Mouse (Mus musculus): Measurements from ENCODE around the gene Higd1b.

Higd1b gene

GRCm38 (mm10) chr11:102835549-102835948 lies at the start of gene Higd1b:
Gene Higd1b, plus strand, starts transcription at chr11:102835849.
- no peak for DNase-seq

GRCm38 (mm10) chr11:102787688-102788177 lies 47.9 kb upstream of the Higd1b start:
- no peak for DNase-seq

GRCm38 (mm10) chr11:102791682-102792445 lies 43.8 kb upstream of the Higd1b start:
- no peak for DNase-seq

- DNase-seq, result no peak
Measured at GRCm38 (mm10) chr11:102794157-102794556, 41.5 kb upstream of the Higd1b start.

GRCm38 (mm10) chr11:102803453-102803852 lies 32.2 kb upstream of the Higd1b start:
- DNase-seq, result no peak

GRCm38 (mm10) chr11:102808246-102808645 lies 27.4 kb upstream of the Higd1b start:
- no peak for DNase-seq

- DNase-seq, result no peak
Measured at GRCm38 (mm10) chr11:102810721-102811485, 24.7 kb upstream of the Higd1b start.

GRCm38 (mm10) chr11:102814881-102815280 lies 20.8 kb upstream of the Higd1b start:
- no peak for DNase-seq

GRCm38 (mm10) chr11:102818121-102819020 lies 17.3 kb upstream of the Higd1b start:
- DNase-seq, result peak in 1 of 2 experiments; percentile 6

GRCm38 (mm10) chr11:102819021-102819782 lies 16.4 kb upstream of the Higd1b start, which contains the start of gene Gjc1:
Gene Gjc1, minus strand, starts transcription at chr11:102819700.
- DNase-seq, result peak in 1 of 2 experiments; percentile 15

- no peak for DNase-seq
Measured at GRCm38 (mm10) chr11:102819783-102820385, 15.8 kb upstream of the Higd1b start.

GRCm38 (mm10) chr11:102820432-102820831 lies 15.2 kb upstream of the Higd1b start:
- DNase-seq, result no peak

- DNase-seq, result no peak
Measured at GRCm38 (mm10) chr11:102821231-102821630, 14.4 kb upstream of the Higd1b start.

- no peak for DNase-seq
Measured at GRCm38 (mm10) chr11:102826476-102826875, 9.2 kb upstream of the Higd1b start.

- DNase-seq, result no peak
Measured at GRCm38 (mm10) chr11:102827097-102827496, 8.6 kb upstream of the Higd1b start.

- DNase-seq, result no peak
Measured at GRCm38 (mm10) chr11:102830276-102830675, 5.4 kb upstream of the Higd1b start.

- DNase-seq, result no peak
Measured at GRCm38 (mm10) chr11:102832700-102833297, 2.9 kb upstream of the Higd1b start.

- no peak for DNase-seq
Measured at GRCm38 (mm10) chr11:102834219-102834618, 1.4 kb upstream of the Higd1b start.

- DNase-seq, result no peak
Measured at GRCm38 (mm10) chr11:102836146-102836545, 497 bp downstream of the Higd1b start.

- no peak for DNase-seq
Measured at GRCm38 (mm10) chr11:102837385-102837784, 1.7 kb downstream of the Higd1b start.

GRCm38 (mm10) chr11:102838126-102838525 lies 2.5 kb downstream of the Higd1b start:
- no peak for DNase-seq
